Mouse (Mus musculus) forebrain, embryonic 14.5 days (tissue): ENCODE results near the gene Emb. TPM values are rescaled to one million over a fixed set of nuclear protein-coding genes. Genes with fewer than 3 reads are reported as not detected.
"Not testable (repeated sequence)": the region's sequence is repeated elsewhere in the genome, so short reads cannot be mapped to it uniquely, and the experiment has no call there.

Experiments used
- ATAC-seq: fragments of 200-750 bp; cut with Nextera tagmentation; 2 replicates; pipeline ENCODE4 v1.8.0; 2017; ENCODE audit warnings: mild to moderate bottlenecking, moderate library complexity
- DNase-seq: peaks from one replicate; pipeline ENCODE4 v3.0.0-alpha.2; 2015; ENCODE audit warnings: low spot score
- H3K27ac ChIP-seq: fragments of 300-500 bp; sonication (generic); 2 replicates; pipeline ENCODE4 v1.5.1; 2014; ENCODE audit warnings: low read depth, mild to moderate bottlenecking, control low read depth, low read length, moderate library complexity
- H3K27me3 ChIP-seq: fragments of 300-500 bp; sonication (generic); replicated peaks from 2 replicates; pipeline ENCODE4 v1.6.1; 2014; ENCODE audit warnings: low read length, control low read depth, mixed read lengths; ENCODE audit not compliant: control insufficient read depth, insufficient read depth
- H3K36me3 ChIP-seq: fragments of 300-500 bp; sonication (generic); 2 replicates; pipeline ENCODE4 v1.6.1; 2014; ENCODE audit warnings: low read length, control low read depth; ENCODE audit not compliant: control insufficient read depth, insufficient read depth
- H3K4me1 ChIP-seq: fragments of 300-500 bp; sonication (generic); 2 replicates; pipeline ENCODE4 v1.6.1; 2014; ENCODE audit warnings: antibody characterized with exemption, low read length, control low read depth; ENCODE audit not compliant: control insufficient read depth, insufficient read depth
- H3K4me2 ChIP-seq: fragments of 300-500 bp; sonication (generic); 2 replicates; pipeline ENCODE4 v1.6.1; 2014; ENCODE audit warnings: mild to moderate bottlenecking, control low read depth, low read length
- H3K4me3 ChIP-seq: fragments of 300-500 bp; sonication (generic); 2 replicates; pipeline ENCODE4 v1.5.1; 2014; ENCODE audit warnings: low read depth, low read length, control low read depth
- H3K9ac ChIP-seq: fragments of 300-500 bp; sonication (generic); 2 replicates; pipeline ENCODE4 v1.6.1; 2014; ENCODE audit warnings: mild to moderate bottlenecking, low read length, control low read depth, moderate library complexity
- H3K9me3 ChIP-seq: fragments of 300-500 bp; sonication (generic); replicated peaks from 2 replicates; pipeline ENCODE4 v1.6.1; 2016; ENCODE audit warnings: low read length, control low read depth, mixed read lengths; ENCODE audit not compliant: control insufficient read depth
- WGBS: fragments of 180-500 bp; shearing (Covaris S2); extraction: QIAGEN DNeasy Blood & Tissue Kit; methylation state at CpG from one replicate; pipeline ENCODE4 v1.1.7; 2014; 5-methylcytosine and 5-hydroxymethylcytosine counted together
- polyA plus RNA-seq: library from polyadenylated mRNA; unstranded; fragments of >200 nt; fragmentation: Nextera tagmentation; extraction: Ambion mirVana; gene quantifications from 2 replicates; pipeline ENCODE4 v1.2.1, GENCODE M21; 2014

Gene Emb
- polyA plus RNA-seq: 10.3 and 10.8 TPM in 2 replicates

DNA sequence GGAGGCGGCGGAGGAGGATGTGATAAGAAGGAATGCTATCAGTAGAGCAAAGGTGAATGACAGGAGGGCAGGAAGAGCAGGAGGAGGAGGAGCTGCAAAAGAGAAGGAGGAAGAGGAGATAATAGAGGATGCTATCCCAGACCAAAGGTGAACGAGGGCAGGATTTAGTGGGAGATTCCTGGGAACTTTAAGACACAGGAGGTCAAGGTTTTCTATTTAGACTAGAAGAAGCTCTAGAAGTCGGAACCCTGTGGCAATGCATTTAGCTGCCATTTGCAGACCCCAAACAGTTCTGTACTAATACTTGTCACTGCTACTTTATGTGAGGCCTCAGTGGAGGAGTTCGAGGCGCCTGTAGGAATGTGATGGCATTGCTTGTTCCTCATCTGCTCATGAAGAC is at the start of gene Emb:
Gene Emb, plus strand, starts transcription at position 301 of the 400 bp plus-strand sequence.
- ATAC-seq: no peak
- no peaks in the 10 kb centered on the region for H3K36me3 ChIP-seq
- H3K27me3 ChIP-seq: no peaks in the 10 kb centered on the region
- H3K4me3 ChIP-seq: no peak within 1 kb of the TSS
- H3K4me2 ChIP-seq: no peak within 1 kb of the TSS
- no peak for DNase-seq
- 85% methylated on average over 6 of the region's 6 CpGs for WGBS
- H3K4me1 ChIP-seq: no peaks in the 10 kb centered on the region
- H3K27ac ChIP-seq: no peak within 1 kb of the TSS
- H3K9me3 ChIP-seq: no peaks in the 10 kb centered on the region
- H3K9ac ChIP-seq: no peak within 1 kb of the TSS

DNA sequence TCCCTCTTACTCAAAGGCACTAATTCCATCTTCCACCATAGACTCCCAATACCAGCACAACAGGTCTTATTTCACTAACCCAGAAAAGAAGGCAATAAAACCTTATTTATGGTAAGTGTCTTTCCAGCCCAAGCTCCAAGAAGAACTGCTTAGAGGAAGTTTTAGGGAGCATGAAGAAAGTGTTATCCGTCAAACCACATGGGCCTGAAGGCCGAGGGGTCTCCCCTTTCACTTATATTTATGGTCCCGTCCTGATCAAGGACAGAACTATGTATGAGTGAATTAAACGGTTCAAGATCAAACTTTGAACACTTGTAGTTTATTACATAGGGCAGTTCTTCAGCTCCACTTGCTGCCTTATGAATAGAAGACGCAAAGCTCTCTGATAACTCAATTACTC is 44.4 kb upstream of the Emb start:
- 92% methylated on average over 5 of the region's 5 CpGs for WGBS

DNA sequence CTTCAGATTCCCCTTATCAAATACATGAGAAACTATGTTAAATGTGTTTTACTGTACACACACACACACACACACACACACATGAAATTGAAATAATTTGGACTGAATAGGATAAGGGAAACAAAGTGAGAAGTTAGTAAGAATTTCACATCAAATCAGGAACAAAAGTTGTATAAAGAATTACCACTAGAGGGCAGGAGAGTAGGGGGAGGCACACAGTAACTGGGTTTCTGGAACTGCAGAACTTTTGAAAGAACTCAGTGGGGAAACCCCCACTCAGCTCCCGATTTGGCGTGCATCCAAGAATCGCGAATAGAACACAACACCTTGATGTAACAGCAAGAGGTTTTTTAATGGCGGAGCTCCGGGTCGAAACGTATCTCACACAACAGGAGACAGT is 43.3 kb upstream of the Emb start:
- H3K27ac ChIP-seq: no peak overlapping the region
- ATAC-seq (no peak), DNase-seq (no peak)
- H3K9me3 ChIP-seq: no peaks in the 10 kb centered on the region
- H3K4me1 ChIP-seq: no peaks in the 10 kb centered on the region
- no peaks in the 10 kb centered on the region for H3K27me3 ChIP-seq
- no peak overlapping the region for H3K9ac ChIP-seq
- 91% methylated on average over 8 of the region's 8 CpGs for WGBS
- no peak overlapping the region for H3K4me2 ChIP-seq
- no peaks in the 10 kb centered on the region for H3K36me3 ChIP-seq
- H3K4me3 ChIP-seq: no peak overlapping the region

More for the DNA sequence above, 44.4 kb upstream of the Emb start:
- ATAC-seq (no peak), DNase-seq (no peak)
- no peak overlapping the region for H3K4me3 ChIP-seq
- no peaks in the 10 kb centered on the region for H3K27me3 ChIP-seq
- H3K9ac ChIP-seq: no peak overlapping the region
- H3K9me3 ChIP-seq: no peaks in the 10 kb centered on the region
- no peaks in the 10 kb centered on the region for H3K4me1 ChIP-seq
- no peak overlapping the region for H3K4me2 ChIP-seq
- H3K36me3 ChIP-seq: no peaks in the 10 kb centered on the region
- H3K27ac ChIP-seq: no peak overlapping the region

DNA sequence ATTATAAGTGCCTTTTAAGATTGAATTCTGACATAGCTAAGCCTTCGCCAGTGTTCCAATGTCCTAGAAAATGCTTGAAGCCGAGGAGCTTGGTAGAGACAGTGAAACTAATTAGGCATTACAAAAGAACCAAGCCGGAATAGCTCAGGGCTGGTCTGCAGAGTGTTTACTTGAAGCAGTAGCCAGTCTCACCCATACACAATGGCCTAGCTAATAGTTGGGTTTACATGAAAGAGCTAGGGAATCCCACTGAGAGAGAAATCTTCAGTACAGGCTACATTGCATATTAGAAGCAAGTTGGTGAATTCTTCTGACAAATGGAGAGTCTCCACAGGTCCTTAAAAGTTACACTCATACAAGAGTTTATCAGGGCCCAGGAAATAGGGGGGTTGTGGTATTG is 27.4 kb upstream of the Emb start:
- not testable (repeated sequence) for H3K4me1 ChIP-seq, H3K27ac ChIP-seq, H3K27me3 ChIP-seq, H3K4me3 ChIP-seq, DNase-seq, H3K4me2 ChIP-seq, H3K9me3 ChIP-seq, H3K9ac ChIP-seq, ATAC-seq, H3K36me3 ChIP-seq
- 30% methylated on average over 3 of the region's 3 CpGs for WGBS

DNA sequence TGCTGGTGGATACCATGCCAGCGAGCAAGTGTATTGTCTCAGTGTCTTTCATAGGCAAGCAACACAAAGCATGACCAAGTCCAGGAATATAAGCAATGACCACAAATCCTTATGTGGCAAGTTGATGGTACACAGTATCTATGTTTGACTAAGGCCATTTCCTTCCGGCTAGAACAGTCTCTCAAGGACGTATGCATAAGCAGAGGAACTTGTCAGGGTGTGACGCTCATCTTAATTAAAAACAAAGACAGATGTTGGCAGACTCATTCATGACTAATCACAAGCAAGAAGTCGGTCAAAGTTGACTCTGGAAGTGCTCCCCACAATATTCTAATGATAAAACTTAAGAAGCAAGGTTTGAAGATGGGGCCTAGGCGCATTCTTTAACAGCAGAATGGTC is 25.0 kb upstream of the Emb start:
- ATAC-seq (no peak), DNase-seq (no peak)
- H3K4me2 ChIP-seq: no peak overlapping the region
- no peak overlapping the region for H3K9ac ChIP-seq
- no peaks in the 10 kb centered on the region for H3K4me1 ChIP-seq
- H3K36me3 ChIP-seq: no peaks in the 10 kb centered on the region
- H3K9me3 ChIP-seq: no peaks in the 10 kb centered on the region
- H3K27me3 ChIP-seq: no peaks in the 10 kb centered on the region
- H3K4me3 ChIP-seq: no peak overlapping the region
- WGBS: 88% methylated on average over 6 of the region's 6 CpGs
- no peak overlapping the region for H3K27ac ChIP-seq

DNA sequence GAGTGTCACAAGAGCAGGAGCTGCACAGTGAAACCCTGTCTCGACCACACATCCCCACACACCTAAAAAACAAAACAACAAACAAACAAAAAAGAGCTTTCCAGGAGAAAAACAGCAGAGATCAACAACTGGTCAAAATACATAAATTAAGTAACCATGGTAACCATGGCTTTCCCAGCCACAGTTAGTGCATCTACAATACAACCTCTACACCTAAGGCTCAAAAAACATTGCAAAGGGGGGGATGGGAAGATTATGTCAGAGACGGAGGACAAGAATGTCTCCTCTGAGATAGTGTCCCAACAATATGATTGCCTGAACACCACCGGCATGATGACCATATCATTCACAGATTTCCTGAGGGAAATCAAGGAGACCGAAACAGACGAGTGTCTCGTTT is 23.0 kb upstream of the Emb start:
- no peak overlapping the region for H3K4me2 ChIP-seq
- no peaks in the 10 kb centered on the region for H3K27me3 ChIP-seq
- H3K27ac ChIP-seq: no peak overlapping the region
- 86% methylated on average over 6 of the region's 6 CpGs for WGBS
- no peaks in the 10 kb centered on the region for H3K36me3 ChIP-seq
- no peak overlapping the region for H3K9ac ChIP-seq
- ATAC-seq (no peak), DNase-seq (no peak)
- H3K9me3 ChIP-seq: no peaks in the 10 kb centered on the region
- H3K4me3 ChIP-seq: no peak overlapping the region
- no peaks in the 10 kb centered on the region for H3K4me1 ChIP-seq

DNA sequence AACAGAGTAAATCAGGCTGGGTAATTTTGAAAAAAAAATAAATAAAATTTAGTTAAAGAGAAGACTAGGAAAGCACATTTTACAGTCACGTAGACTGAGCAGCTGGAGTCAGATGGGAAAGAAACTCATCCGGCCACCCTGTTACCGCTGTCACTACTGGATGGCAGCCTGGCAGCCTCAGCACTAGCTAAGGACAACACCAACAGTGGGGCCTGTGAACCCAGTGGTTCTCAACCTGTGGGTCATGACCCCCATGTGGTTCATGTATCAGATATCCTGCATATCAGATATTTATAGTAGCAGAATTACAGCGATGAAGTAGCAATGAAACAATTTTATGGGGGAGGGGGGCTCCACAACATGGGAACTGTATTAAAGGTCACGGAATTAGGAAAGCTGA is 16.2 kb upstream of the Emb start:
- no peaks in the 10 kb centered on the region for H3K27me3 ChIP-seq
- WGBS: 89% methylated on average over 5 of the region's 5 CpGs
- no peak overlapping the region for H3K9ac ChIP-seq
- no peaks in the 10 kb centered on the region for H3K4me1 ChIP-seq
- H3K9me3 ChIP-seq: no peaks in the 10 kb centered on the region
- no peak overlapping the region for H3K4me3 ChIP-seq
- DNase-seq (no peak), ATAC-seq (no peak)
- H3K36me3 ChIP-seq: no peaks in the 10 kb centered on the region
- H3K27ac ChIP-seq: no peak overlapping the region
- no peak overlapping the region for H3K4me2 ChIP-seq

DNA sequence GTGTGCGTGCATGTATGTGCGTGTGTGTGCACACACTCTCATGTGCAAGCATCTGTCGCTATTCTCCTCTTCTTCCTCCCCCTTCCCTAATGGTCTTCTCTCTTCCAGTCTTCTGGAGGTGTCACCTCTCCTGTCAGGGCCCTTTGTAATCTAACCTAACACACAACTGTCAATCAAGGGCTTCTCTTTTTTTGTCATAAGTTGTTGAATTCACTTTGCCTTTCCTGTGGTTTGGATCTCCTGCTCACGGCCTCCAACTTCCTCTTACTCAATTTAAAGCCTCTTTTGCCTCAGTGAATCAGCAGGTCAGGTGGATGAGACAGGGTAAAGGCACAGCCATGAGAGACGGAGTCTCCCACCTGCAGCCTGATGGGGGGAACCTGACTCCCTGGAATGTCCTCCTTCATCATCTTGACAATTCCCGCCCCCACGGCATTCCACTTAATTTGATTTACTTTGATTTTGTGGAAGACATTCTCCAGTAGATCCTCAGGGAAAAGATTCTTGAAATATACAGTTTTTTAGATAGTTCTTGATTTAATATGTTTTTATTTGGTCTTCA is 14.8 kb upstream of the Emb start:
- H3K27ac ChIP-seq: no peak overlapping the region
- H3K9me3 ChIP-seq: no peaks in the 10 kb centered on the region
- H3K36me3 ChIP-seq: no peaks in the 10 kb centered on the region
- no peak overlapping the region for H3K9ac ChIP-seq
- 81% methylated on average over 7 of the region's 7 CpGs for WGBS
- H3K4me1 ChIP-seq: no peaks in the 10 kb centered on the region
- DNase-seq (no peak), ATAC-seq (no peak)
- no peaks in the 10 kb centered on the region for H3K27me3 ChIP-seq
- H3K4me2 ChIP-seq: no peak overlapping the region
- H3K4me3 ChIP-seq: no peak overlapping the region

DNA sequence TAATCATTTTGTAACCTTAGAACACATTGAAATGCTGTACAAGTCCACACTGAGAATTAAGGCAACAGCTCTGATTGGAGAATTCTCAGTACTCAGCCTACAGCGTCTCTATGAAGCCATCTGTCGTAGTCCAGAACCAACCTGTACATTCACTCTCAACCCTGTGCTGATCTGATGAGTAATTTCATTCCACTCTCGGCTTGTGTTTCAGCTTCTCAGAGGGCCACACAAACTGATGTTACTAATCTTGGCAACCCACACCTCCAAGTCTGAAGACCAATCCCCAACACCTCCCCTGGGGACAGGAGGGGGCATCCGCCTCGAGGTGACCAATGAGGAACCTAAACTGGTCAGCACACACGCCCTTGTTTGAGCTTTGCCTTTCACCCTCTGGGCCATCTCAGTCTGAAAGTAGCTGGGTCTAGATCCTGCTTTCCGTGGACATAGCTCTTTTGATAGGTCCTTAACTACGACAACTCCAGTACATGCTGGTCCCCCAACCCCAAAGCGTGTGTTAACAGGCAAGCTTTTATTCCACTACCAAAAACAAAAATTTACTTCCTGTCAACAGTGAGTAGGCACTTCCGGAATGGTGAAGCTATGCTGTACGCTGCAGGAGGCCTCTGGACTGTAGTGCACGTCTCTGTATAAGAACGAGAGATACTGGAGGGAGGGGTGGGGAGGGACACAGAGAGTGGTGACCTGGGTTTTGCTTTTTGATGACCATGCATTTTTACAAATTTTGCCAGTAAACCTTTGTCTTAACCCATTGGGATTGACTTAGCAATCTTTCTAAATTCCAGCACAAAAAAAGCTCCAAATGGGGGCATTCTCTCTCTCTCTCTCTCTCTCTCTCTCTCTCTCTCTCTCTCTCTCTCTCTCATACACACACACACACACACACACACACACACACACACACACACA is 12.5 kb upstream of the Emb start:
- WGBS: 91% methylated on average over 13 of the region's 13 CpGs
- no peak for ATAC-seq

More for the DNA sequence above, 12.5 kb upstream of the Emb start:
- H3K4me1 ChIP-seq: no peaks in the 10 kb centered on the region
- no peaks in the 10 kb centered on the region for H3K9me3 ChIP-seq
- H3K9ac ChIP-seq: no peak overlapping the region
- H3K27ac ChIP-seq: no peak overlapping the region
- no peak overlapping the region for H3K4me3 ChIP-seq
- no peak for DNase-seq
- no peaks in the 10 kb centered on the region for H3K36me3 ChIP-seq
- H3K4me2 ChIP-seq: no peak overlapping the region
- H3K27me3 ChIP-seq: no peaks in the 10 kb centered on the region
